Mouse (Mus musculus) spleen, adult 2 months (tissue): ENCODE measurements around the gene Angel1. TPM values are rescaled to one million over a fixed set of nuclear protein-coding genes. Genes with fewer than 3 reads are reported as not detected.

Source experiments
- DNase-seq, 2 experiments: peaks; one replicate each; pipeline versions ENCODE4 v3.0.0 to v3.0.0-alpha.2; 2012 to 2021; ENCODE audit warnings: low spot score in 2 of 2, low read depth in 1 of 2
- H3K27ac ChIP-seq: fragments of 200-500 bp; 2 replicates; pipeline ENCODE4 v1.5.1; 2012; ENCODE audit warnings: low read length, inconsistent platforms; ENCODE audit not compliant: insufficient read depth
- H3K27me3 ChIP-seq: fragments of 200-500 bp; 2 replicates; pipeline ENCODE4 v1.6.1; 2012; ENCODE audit warnings: mild to moderate bottlenecking, moderate library complexity, low read length, inconsistent platforms; ENCODE audit not compliant: control insufficient read depth, insufficient read depth
- H3K36me3 ChIP-seq: fragments of 200-500 bp; 2 replicates; pipeline ENCODE4 v1.6.1; 2012; ENCODE audit warnings: mild to moderate bottlenecking, low read length, inconsistent platforms; ENCODE audit not compliant: control insufficient read depth, insufficient read depth
- H3K4me1 ChIP-seq: fragments of 200-500 bp; 2 replicates; pipeline ENCODE4 v1.6.1; 2011; ENCODE audit warnings: inconsistent platforms; ENCODE audit not compliant: control insufficient read depth, insufficient read depth, insufficient read length
- H3K4me3 ChIP-seq: fragments of 200-500 bp; 2 replicates; pipeline ENCODE4 v1.5.1; 2011; ENCODE audit warnings: mild to moderate bottlenecking, inconsistent platforms; ENCODE audit not compliant: insufficient read depth, insufficient read length; ENCODE audit errors: extremely low read depth
- CTCF ChIP-seq: fragments of 200-500 bp; IDR thresholded peaks from 2 replicates; pipeline ENCODE4 v1.5.1; 2011; ENCODE audit warnings: mild to moderate bottlenecking, inconsistent platforms; ENCODE audit not compliant: insufficient read depth, insufficient read length, insufficient replicate concordance; ENCODE audit errors: extremely low read depth
- POLR2A ChIP-seq: fragments of 200-500 bp; IDR thresholded peaks from 2 replicates; pipeline ENCODE4 v1.6.1; 2011; ENCODE audit warnings: low read depth, low read length, inconsistent platforms
- WGBS: fragments of 180-500 bp; shearing (Covaris S2); methylation state at CpG from one replicate; pipeline ENCODE4 v1.1.7; 2018; 5-methylcytosine and 5-hydroxymethylcytosine counted together
- polyA plus RNA-seq: library from polyadenylated mRNA; depleted of rRNA; stranded (reverse); fragments of >200 nt; gene quantifications from 2 replicates; pipeline ENCODE4 v1.2.3, GENCODE M21; 2012

Angel1 gene
- polyA plus RNA-seq, 1 experiment: 5.0 TPM

- Histone ChIP-seq H3K4me3 (no peak overlapping the region), H3K27ac (peak overlapping the region; percentile 46; the same call in 1 of the 2 replicates), H3K27me3 (no peaks in the 10 kb centered on the region), H3K4me1 (no peaks in the 10 kb centered on the region), H3K36me3 (no peaks in the 10 kb centered on the region)
- TF ChIP-seq CTCF (no peak), POLR2A (no peak)
- no peak for DNase-seq
These were observed 43.6 kb upstream of the Angel1 start for GRCm38 (mm10) chr12:86769819-86770218.

GRCm38 (mm10) chr12:86768986-86769580 is 42.8 kb upstream of the Angel1 start:
- 40% methylated on average over 4 of the region's 4 CpGs for WGBS
- Histone ChIP-seq H3K27me3 (no peaks in the 10 kb centered on the region), H3K27ac (no peak overlapping the region), H3K36me3 (no peaks in the 10 kb centered on the region), H3K4me3 (no peak overlapping the region), H3K4me1 (no peaks in the 10 kb centered on the region)
- peak; percentile 39 to 74 for DNase-seq
- TF ChIP-seq CTCF (peak; percentile 88; the same call in 1 of the 2 replicates), POLR2A (no peak)

DNA sequence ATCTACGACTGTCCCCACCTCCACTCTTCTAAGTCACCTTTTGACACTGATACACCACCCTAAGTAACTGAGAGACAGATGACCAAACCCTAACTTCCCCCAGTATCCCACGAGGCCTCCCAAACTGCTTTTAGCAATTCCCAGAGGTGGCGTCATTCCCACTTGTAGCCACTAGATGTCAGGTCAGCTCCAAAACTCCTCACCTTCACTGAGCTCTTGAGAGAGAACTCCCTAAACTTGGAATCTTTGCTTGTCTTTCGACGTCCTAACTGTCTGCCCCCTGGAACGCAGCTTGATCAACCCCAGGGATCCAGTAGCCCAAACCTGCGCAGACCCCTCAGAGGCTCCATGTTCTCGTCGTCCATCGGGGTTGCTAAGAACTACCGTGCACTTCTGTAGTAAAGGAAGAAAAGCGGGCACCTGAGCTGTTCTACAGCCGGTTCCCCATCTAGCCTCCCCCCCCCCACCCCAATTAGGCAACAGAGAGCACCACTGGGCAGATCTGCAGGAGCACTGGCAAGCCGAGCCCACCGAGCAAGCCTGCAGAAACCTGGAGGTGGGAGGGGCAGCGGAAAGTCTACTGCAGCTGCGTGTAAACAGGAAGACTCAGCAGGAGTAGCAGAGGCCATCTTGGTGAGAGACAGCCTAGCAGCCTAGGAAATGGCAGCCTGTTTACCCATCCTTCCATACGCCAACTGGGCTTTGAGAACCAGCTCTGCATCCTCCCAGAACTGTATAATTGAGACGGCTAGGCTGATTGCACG is 41.8 kb upstream of the Angel1 start:
- H3K27ac ChIP-seq: no peak overlapping the region
- DNase-seq: peak; percentile 9 to 19
- TF ChIP-seq CTCF: peak; percentile 51; the same call in 1 of the 2 replicates
- TF ChIP-seq POLR2A: no peak
- no peaks in the 10 kb centered on the region for H3K27me3 ChIP-seq
- H3K4me3 ChIP-seq: no peak overlapping the region
- no peaks in the 10 kb centered on the region for H3K36me3 ChIP-seq
- H3K4me1 ChIP-seq: no peaks in the 10 kb centered on the region
- 58% methylated on average over 20 of the region's 20 CpGs for WGBS

DNA sequence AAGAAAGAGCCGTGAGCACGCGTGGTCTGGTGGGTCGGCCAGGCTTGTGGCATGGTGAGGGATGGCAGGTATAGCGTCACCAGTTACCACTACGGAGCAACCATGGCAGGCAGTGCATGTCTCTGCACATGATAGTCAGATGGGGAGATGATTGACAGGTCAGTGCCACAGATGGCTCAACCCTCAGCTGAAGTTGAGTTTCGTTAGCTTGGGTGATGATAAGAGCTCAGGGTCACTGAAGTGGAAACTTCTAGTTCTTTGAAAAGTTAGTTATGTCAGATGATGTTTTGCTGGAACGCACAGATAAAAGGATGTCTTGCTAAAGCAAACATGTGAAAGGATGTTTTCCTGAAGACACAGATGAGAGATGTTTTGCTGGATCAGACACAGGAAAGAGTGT is 40.2 kb upstream of the Angel1 start:
- WGBS: 83% methylated on average over 8 of the region's 8 CpGs
- H3K36me3 ChIP-seq: no peaks in the 10 kb centered on the region
- H3K4me1 ChIP-seq: no peaks in the 10 kb centered on the region
- TF ChIP-seq CTCF (no peak), POLR2A (no peak)
- DNase-seq: no peak
- no peak overlapping the region for H3K4me3 ChIP-seq
- no peak overlapping the region for H3K27ac ChIP-seq
- H3K27me3 ChIP-seq: no peaks in the 10 kb centered on the region

GRCm38 (mm10) chr12:86764060-86764459 is 37.8 kb upstream of the Angel1 start:
- no peaks in the 10 kb centered on the region for H3K27me3 ChIP-seq
- DNase-seq: no peak
- 62% methylated on average over 6 of the region's 6 CpGs for WGBS
- TF ChIP-seq POLR2A: no peak
- no peak for TF ChIP-seq CTCF
- H3K27ac ChIP-seq: no peak overlapping the region
- H3K4me3 ChIP-seq: no peak overlapping the region
- H3K4me1 ChIP-seq: no peaks in the 10 kb centered on the region
- no peaks in the 10 kb centered on the region for H3K36me3 ChIP-seq

DNA sequence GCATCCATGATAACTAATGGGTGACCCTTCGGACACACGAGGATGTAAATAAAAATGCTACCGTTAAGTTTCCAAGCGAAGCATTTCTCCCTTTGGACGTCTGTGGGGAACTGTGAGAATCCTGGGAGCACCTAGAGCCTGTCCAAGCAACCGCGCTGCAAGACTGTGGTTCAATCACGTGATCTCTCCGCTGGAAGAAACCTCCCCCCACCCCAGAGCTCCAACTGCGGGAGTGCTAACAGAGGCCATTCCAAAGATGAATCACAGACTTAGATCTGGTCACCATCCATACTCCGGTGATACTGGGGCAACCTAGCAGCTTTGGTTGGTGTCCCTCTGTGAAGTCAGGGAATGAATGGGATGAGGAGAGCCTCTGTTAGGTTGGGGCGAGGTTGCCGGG is 34.8 kb upstream of the Angel1 start:
- no peak overlapping the region for H3K4me3 ChIP-seq
- DNase-seq: no peak
- WGBS: 74% methylated on average over 13 of the region's 13 CpGs
- no peaks in the 10 kb centered on the region; the same call in 1 of the 2 replicates for H3K27me3 ChIP-seq
- TF ChIP-seq CTCF (no peak), POLR2A (no peak)
- no peaks in the 10 kb centered on the region for H3K36me3 ChIP-seq
- H3K27ac ChIP-seq: no peak overlapping the region
- H3K4me1 ChIP-seq: no peaks in the 10 kb centered on the region

GRCm38 (mm10) chr12:86734319-86734810 is 8.1 kb upstream of the Angel1 start, which contains the start of gene Lrrc74a:
Gene Lrrc74a, plus strand, starts transcription at chr12:86734369.
- DNase-seq: no peak
- Histone ChIP-seq H3K4me1 (no peaks in the 10 kb centered on the region), H3K27me3 (no peaks in the 10 kb centered on the region; the same call in 1 of the 2 replicates), H3K4me3 (no peak within 1 kb of the TSS), H3K27ac (no peak within 1 kb of the TSS), H3K36me3 (no peaks in the 10 kb centered on the region)
- WGBS: 88% methylated on average over 8 of the region's 8 CpGs
- TF ChIP-seq CTCF (no peak), POLR2A (no peak)
